Mouse (Mus musculus): Measurements from ENCODE around the gene Ggta1.

DNA sequence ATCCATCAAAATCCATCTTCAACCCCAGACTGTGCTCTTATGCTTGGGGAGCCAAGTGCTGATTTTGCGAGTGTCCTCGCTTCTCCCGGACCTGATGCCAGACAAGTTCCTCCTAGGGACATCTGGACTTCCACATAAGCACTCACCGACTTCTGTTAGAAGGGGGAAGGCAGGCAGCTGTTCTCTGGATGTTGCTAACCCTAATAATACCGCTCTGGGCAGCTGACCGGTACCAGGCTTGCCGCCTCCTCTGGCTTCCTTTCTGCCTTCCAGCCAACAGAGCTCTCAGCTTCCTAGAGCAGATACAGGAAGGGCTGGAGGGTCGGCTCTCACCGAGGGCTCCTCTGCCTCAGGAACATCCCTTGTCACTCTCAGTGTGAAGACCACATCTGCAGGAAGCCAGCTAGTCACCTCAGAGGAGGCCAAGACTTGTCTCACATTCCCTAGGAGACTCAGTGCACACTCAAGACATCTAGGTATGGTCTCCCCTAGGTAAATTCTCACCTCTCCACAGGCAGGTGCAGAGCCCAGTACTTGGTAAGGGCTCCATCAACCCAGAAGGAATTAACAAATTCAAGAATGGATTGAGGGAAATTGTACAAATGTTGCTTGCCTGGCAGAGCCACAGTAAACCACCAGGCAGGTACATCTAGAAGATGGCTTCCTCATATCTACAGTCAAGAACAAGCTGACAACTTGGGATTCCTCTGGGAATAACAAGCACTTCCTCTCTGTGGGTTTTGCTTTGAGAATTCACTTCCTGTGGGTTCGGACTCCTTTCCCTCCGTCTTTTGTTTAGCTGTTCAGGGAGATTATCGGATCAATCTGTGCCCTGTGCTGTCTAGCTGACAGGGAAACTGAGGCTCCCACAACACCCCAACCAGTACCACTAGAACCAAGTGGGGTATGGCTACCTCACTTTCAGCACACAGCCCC is 13.1 kb downstream of the Ggta1 start:
- TF ChIP-seq POLR2A (IDR thresholded peaks at IDR 0.05; ENCODE audit: borderline replicate concordance, extremely low read depth, insufficient read depth, insufficient read length, poor library complexity, severe bottlenecking) (no peak), CTCF (IDR thresholded peaks at IDR 0.05; ENCODE audit: borderline replicate concordance, extremely low read depth, insufficient read depth, insufficient read length) (no peak)

All from brain, embryonic 14.5 days (tissue).